Mouse (Mus musculus) olfactory bulb, adult 2 months (tissue): ENCODE data around the gene Rcbtb2. TPM values are rescaled to one million over a fixed set of nuclear protein-coding genes. Genes with fewer than 3 reads are reported as not detected.

ENCODE experiments used
- H3K27ac ChIP-seq: fragments of 200-500 bp; 2 replicates; pipeline ENCODE4 v1.5.1; 2012; ENCODE audit warnings: low read depth, low read length; ENCODE audit not compliant: insufficient read depth
- H3K4me1 ChIP-seq: fragments of 200-500 bp; 2 replicates; pipeline ENCODE4 v1.6.1; 2012; ENCODE audit warnings: low read length; ENCODE audit not compliant: control insufficient read depth, insufficient read depth
- H3K4me3 ChIP-seq: fragments of 200-500 bp; 2 replicates; pipeline ENCODE4 v1.5.1; 2012; ENCODE audit warnings: mild to moderate bottlenecking, low read depth, low read length, moderate library complexity; ENCODE audit not compliant: insufficient read depth
- CTCF ChIP-seq: fragments of 200-500 bp; IDR thresholded peaks from 2 replicates; pipeline ENCODE4 v1.5.1; 2012; ENCODE audit warnings: low read depth, mild to moderate bottlenecking, low read length, moderate library complexity; ENCODE audit not compliant: insufficient read depth
- POLR2A ChIP-seq: fragments of 200-500 bp; IDR thresholded peaks from 2 replicates; pipeline ENCODE4 v1.6.1; 2012; ENCODE audit warnings: mild to moderate bottlenecking, low read depth, low read length, moderate library complexity; ENCODE audit not compliant: insufficient read depth
- WGBS: fragments of 180-500 bp; shearing (Covaris S2); methylation state at CpG from one replicate; pipeline ENCODE4 v1.1.7; 2018; 5-methylcytosine and 5-hydroxymethylcytosine counted together
- polyA plus RNA-seq: library from polyadenylated mRNA; stranded (reverse); fragments of >200 nt; gene quantifications from 2 replicates; pipeline ENCODE4 v1.2.4, GENCODE M21; 2012; ENCODE audit warnings: low replicate concordance; ENCODE audit not compliant: missing spikeins, insufficient read depth, insufficient read length

Gene Rcbtb2
- polyA plus RNA-seq, 1 experiment = not detected

DNA sequence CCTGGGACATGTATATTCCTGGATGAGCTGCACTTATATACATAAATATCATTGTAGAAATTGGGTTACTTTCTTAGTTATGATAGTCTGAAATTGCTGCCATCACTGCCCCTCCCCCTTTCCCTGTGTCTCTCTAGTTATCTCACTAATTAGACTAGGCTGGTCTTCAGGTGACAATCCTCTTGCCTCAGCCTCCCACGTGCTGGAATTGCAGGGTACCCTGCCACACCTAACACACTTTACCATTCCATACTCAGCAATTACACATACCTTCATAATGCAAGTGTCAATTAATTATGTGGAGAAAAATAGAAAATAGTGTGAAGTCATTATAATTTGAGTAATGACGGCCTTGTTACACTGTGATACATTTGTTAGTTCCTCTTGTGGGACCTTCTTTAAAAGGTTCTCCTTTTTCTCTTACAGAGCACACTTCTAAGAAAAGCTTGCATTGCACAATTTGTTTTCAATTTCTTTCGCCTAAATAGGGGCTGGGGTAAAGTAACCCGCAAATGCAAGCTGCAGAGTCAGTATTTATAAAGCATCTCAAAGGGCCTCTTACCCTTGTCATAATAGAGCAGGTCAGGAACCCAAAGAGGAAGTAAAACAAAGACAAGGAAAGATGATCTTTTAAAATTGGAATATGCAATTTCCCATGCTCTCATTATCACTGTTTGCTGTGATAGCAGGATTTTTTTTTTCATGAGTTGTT lies 470 bp upstream of the Rcbtb2 start:
- no peak overlapping the region for H3K4me3 ChIP-seq
- peak overlapping the region; percentile 8; the same call in 1 of the 2 replicates for H3K27ac ChIP-seq
- TF ChIP-seq POLR2A (no peak), CTCF (no peak)
- H3K4me1 ChIP-seq = peaks cover 3% of the 10 kb centered on the region
- 37% methylated on average over 4 of the region's 4 CpGs for WGBS

DNA sequence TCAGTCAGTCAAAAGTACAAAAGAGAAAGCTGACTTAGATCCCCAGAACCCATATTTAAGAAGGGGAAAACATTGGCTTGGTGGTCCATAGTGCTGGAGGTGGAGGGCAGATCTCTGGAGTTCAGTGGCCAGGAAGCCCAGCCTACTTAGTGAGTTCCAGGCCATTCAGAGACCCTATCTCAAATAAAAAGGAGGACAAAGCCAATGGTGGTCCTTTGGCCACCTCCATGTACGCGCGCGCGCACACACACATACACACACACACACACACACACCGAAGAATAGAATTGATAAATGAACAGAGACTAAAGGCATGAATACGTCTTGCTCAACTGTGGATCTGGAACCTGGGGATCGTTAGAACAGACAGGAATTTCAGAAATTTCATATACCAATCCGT lies 544 bp downstream of the Rcbtb2 start:
- WGBS = 95% methylated on average over 9 of the region's 9 CpGs

DNA sequence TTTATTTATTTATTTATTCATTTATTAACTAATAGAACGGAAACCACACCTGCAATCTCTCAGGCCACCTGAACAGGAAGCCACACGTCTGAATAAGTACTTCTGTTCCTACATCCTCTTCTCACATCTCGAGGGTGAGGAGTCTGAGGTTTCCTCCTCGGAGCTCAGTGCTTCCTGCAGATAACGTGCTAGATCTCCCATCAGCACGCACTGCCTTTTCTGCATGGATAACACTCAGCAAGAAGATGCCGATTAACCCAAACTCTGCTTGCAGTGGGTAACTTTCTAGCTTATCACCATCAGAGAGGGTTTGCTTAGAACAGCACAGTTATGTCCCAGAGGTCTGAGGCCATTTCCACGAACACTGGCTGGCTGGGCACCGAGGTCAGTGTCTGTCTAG lies 949 bp downstream of the Rcbtb2 start:
- 78% methylated on average over 9 of the region's 9 CpGs for WGBS
- no peak overlapping the region for H3K27ac ChIP-seq
- H3K4me1 ChIP-seq = peaks cover 3% of the 10 kb centered on the region
- no peak overlapping the region for H3K4me3 ChIP-seq
- TF ChIP-seq CTCF (no peak), POLR2A (no peak)

More for the DNA sequence above, 544 bp downstream of the Rcbtb2 start:
- peak overlapping the region; percentile 57; the same call in 1 of the 2 replicates for H3K27ac ChIP-seq
- H3K4me3 ChIP-seq = no peak overlapping the region
- no peak for TF ChIP-seq CTCF
- no peak for TF ChIP-seq POLR2A
- H3K4me1 ChIP-seq = peaks cover 3% of the 10 kb centered on the region

DNA sequence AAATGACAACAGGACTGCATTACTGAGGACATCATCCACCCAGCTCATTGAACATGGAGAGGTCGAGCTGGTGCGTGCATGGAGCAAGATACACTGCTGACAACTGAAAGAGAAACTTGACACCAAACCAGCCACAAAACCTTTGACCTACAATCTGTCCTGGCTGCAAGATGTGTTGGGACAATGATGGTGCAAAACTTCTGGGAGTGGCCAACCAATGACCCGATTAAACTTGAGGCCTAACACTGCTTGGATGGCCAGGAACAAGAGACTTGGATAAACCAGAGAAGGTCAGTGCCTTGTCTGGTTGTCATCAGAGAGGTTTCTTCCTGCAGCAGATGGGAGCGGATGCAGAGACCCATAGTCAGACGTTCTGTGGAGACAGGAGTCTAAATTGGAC lies 7.7 kb downstream of the Rcbtb2 start:
- Histone ChIP-seq H3K27ac (no peak overlapping the region), H3K4me3 (no peak overlapping the region), H3K4me1 (no peaks in the 10 kb centered on the region)
- TF ChIP-seq POLR2A = no peak
- no peak for TF ChIP-seq CTCF
- WGBS = 83% methylated on average over 5 of the region's 5 CpGs

- no peak overlapping the region for H3K4me3 ChIP-seq
- TF ChIP-seq POLR2A = no peak
- 94% methylated on average over 16 of the region's 16 CpGs for WGBS
- no peaks in the 10 kb centered on the region for H3K4me1 ChIP-seq
- no peak overlapping the region for H3K27ac ChIP-seq
Measured at GRCm38 (mm10) chr14:73131856-73132410, 9.1 kb downstream of the Rcbtb2 start.

DNA sequence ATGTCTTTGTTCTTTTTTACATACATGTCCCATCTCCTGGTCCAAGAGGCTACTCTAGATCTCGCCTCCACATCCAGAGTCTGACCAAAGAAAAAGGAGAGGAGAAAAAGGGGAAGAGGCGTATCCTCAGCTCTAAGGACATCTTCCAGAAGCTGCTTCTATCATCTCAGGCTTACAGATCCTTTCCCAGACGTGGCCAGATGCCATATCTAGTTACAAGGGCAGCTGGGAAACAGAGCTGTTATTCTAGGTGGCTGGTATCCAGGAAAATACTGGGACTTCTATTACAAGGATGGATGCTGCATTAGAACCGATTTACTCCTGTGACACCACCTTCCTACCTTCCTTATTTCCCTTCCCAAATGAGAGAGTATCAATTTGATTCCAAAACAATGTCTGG lies 9.9 kb downstream of the Rcbtb2 start:
- TF ChIP-seq POLR2A (no peak), CTCF (no peak)
- H3K4me3 ChIP-seq = no peak overlapping the region
- H3K4me1 ChIP-seq = no peaks in the 10 kb centered on the region
- 68% methylated on average over 4 of the region's 4 CpGs for WGBS
- no peak overlapping the region for H3K27ac ChIP-seq

- H3K4me1 ChIP-seq = no peaks in the 10 kb centered on the region
- H3K4me3 ChIP-seq = no peak overlapping the region
- TF ChIP-seq POLR2A (no peak), CTCF (no peak)
- H3K27ac ChIP-seq = no peak overlapping the region
- WGBS = 77% methylated on average over 5 of the region's 5 CpGs
Measured at GRCm38 (mm10) chr14:73137234-73137633, 14.4 kb downstream of the Rcbtb2 start.

DNA sequence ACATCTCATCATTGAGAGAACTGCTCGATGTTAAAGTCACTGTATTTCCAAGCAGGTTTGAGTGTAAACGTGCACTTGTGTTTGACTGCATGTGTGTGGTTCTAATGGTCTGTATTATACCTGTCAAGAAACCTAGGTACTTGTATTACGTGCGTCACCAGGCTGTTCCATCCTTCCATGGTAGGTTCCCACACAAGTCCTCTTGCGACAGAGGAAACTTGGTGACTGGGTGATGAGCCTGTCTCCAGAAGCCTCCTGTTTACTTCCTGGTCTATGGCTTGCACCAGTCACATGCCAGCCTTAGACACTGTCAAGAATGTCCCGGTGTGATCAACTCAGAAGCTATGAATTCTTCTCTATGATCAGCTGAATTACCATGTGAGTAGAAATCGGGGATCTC lies 15.6 kb downstream of the Rcbtb2 start:
- 92% methylated on average over 7 of the region's 7 CpGs for WGBS
- no peaks in the 10 kb centered on the region for H3K4me1 ChIP-seq
- H3K4me3 ChIP-seq = no peak overlapping the region
- no peak overlapping the region for H3K27ac ChIP-seq
- TF ChIP-seq CTCF (no peak), POLR2A (no peak)

- Histone ChIP-seq H3K4me1 (peaks cover 6% of the 10 kb centered on the region), H3K4me3 (no peak overlapping the region), H3K27ac (no peak overlapping the region)
- TF ChIP-seq CTCF (no peak), POLR2A (no peak)
- 83% methylated on average over 5 of the region's 5 CpGs for WGBS
Measured at GRCm38 (mm10) chr14:73139866-73140265, 17.0 kb downstream of the Rcbtb2 start.
